Mouse (Mus musculus) liver, adult 2 months (tissue): Measurements from ENCODE around the gene Dusp1. TPM values are rescaled to one million over a fixed set of nuclear protein-coding genes. Genes with fewer than 3 reads are reported as not detected.
A peak's percentile ranks its signal among the peaks of the same experiment; 100 is the strongest.

Experiments
- DNase-seq: peaks from one replicate; pipeline ENCODE4 v3.0.0-alpha.2; 2011; ENCODE audit warnings: low read depth, low spot score; ENCODE audit errors: extremely low read depth
- H3K27ac ChIP-seq: fragments of 200-500 bp; replicated peaks from 2 replicates; pipeline ENCODE4 v1.5.1; 2012; ENCODE audit warnings: low read depth, mild to moderate bottlenecking, control low read depth, inconsistent platforms, low read length; ENCODE audit not compliant: insufficient read depth
- H3K27me3 ChIP-seq: fragments of 200-500 bp; 2 replicates; pipeline ENCODE4 v1.6.1; 2012; ENCODE audit warnings: mild to moderate bottlenecking, moderate library complexity, low read length, inconsistent platforms; ENCODE audit not compliant: control insufficient read depth, insufficient read depth
- H3K36me3 ChIP-seq: fragments of 200-500 bp; 2 replicates; pipeline ENCODE4 v1.6.1; 2012; ENCODE audit warnings: low read length, inconsistent platforms; ENCODE audit not compliant: control insufficient read depth, insufficient read depth
- H3K4me1 ChIP-seq: fragments of 200-500 bp; 2 replicates; pipeline ENCODE4 v1.6.1; 2011; ENCODE audit warnings: low read length; ENCODE audit not compliant: control insufficient read depth, insufficient read depth
- H3K4me3 ChIP-seq: fragments of 200-500 bp; 2 replicates; pipeline ENCODE4 v1.5.1; 2011; ENCODE audit warnings: low read depth, mild to moderate bottlenecking, control low read depth, low read length, moderate library complexity; ENCODE audit not compliant: insufficient read depth
- H3K79me2 ChIP-seq: fragments of 200-500 bp; 2 replicates; pipeline ENCODE4 v1.6.1; 2012; ENCODE audit warnings: inconsistent platforms, mild to moderate bottlenecking, low read length, moderate library complexity; ENCODE audit not compliant: control insufficient read depth, insufficient read depth
- H3K9ac ChIP-seq: fragments of 200-500 bp; 2 replicates; pipeline ENCODE4 v1.6.1; 2012; ENCODE audit warnings: low read depth, mild to moderate bottlenecking, control low read depth, inconsistent platforms, low read length
- CTCF ChIP-seq: fragments of 200-500 bp; IDR thresholded peaks from 2 replicates; pipeline ENCODE4 v1.5.1; 2011; ENCODE audit warnings: low read depth, low read length, control low read depth
- POLR2A ChIP-seq: fragments of 200-500 bp; IDR thresholded peaks from 2 replicates; pipeline ENCODE4 v1.6.1; 2011; ENCODE audit warnings: low read length, control low read depth; ENCODE audit not compliant: insufficient read depth; ENCODE audit errors: extremely low read depth
- WGBS: fragments of 180-500 bp; shearing (Covaris S2); methylation state at CpG from one replicate; pipeline ENCODE4 v1.1.7; 2018; 5-methylcytosine and 5-hydroxymethylcytosine counted together
- polyA plus RNA-seq: library from polyadenylated mRNA; depleted of rRNA; stranded (reverse); fragments of >200 nt; gene quantifications from 2 replicates; pipeline ENCODE4 v1.2.3, GENCODE M21; 2012
- total RNA-seq: library from RNA; depleted of rRNA; stranded (reverse); fragments of >200 nt; gene quantifications from 2 replicates; pipeline ENCODE4 v1.2.3, GENCODE M21; 2014

Dusp1 gene
- total and polyA plus RNA-seq, 2 experiments, result 10.5 to 22.2 TPM

DNA sequence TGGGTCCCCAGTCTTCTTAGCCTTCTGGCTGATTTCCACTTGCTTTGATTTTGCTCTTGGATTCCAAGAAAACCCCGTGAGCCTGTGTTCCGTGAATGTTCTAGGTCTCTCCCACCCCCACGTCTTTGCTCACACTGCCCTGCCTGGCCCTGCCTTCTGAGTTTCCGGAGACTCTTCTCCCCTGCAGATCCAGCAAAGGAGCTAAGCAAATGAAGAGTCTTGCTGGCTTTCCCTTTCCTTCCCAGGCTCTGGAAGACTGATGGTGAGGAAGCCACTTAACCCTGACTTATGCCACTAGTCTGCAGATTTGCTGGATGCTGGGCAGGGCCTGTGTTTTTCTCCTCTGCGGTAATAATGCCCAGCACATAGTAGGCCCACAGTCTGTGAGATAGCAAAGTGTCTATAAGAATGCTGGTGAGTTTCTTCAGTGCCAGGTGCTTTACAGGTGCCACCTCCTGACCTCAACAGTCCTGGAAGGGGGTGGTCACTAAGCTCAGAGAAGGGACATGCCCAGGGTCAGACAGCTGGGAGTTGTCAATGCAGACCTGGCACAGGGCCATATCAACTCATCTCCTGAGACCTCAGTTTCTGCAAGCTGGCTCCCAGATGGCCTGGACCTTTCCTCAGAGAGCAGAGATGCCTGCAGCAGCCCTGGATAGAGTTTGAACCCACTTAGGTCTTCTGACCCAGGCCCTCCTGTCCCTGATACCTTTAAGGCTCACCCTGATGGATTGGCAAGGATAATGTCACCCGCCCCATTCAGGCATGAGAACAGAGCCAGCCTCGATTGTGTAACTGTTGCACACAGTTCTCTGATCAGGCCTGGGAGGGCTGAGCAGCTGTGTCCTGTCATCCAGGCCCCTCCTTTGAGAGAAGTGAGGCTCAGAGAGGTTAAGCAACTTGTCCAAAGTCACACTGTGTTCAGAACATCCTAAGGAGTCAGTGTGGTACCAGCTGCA is 49.8 kb downstream of the Dusp1 start:
- 22% methylated on average over 7 of the region's 7 CpGs for WGBS
- H3K27me3 ChIP-seq, result no peaks in the 10 kb centered on the region
- peaks cover 21% of the 10 kb centered on the region for H3K4me1 ChIP-seq
- TF ChIP-seq CTCF (no peak), POLR2A (no peak)
- H3K79me2 ChIP-seq, result peaks cover 6% of the 10 kb centered on the region; the same call in 1 of the 2 replicates
- H3K27ac ChIP-seq, result peak overlapping the region; percentile 80
- H3K4me3 ChIP-seq, result no peak overlapping the region
- peak; percentile 94 for DNase-seq
- peak overlapping the region; percentile 38; the same call in 1 of the 2 replicates for H3K9ac ChIP-seq
- no peaks in the 10 kb centered on the region for H3K36me3 ChIP-seq

DNA sequence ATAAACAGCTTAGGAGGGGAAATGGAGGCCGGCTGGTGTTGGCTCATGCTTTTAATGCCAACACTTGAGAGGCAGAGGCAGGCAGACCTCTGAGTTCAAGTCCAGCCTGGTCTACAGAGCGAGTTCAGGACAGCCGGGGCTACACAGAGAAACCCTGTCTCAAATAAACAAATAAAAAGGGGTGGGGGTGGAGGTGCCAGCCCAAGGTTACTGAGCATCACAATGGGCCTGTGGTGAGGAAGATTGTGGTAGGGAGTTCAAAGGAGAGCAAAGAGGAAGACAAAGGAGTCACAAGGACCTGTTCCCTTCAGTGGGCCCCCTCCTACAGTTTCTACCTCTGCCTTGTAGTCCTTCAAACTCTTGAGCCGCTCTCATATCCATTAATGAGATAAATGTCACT is 50.7 kb downstream of the Dusp1 start:
- Histone ChIP-seq H3K27ac (peak overlapping the region; percentile 80; the same call in 1 of the 2 replicates), H3K4me3 (no peak overlapping the region), H3K4me1 (peaks cover 23% of the 10 kb centered on the region), H3K27me3 (no peaks in the 10 kb centered on the region), H3K9ac (no peak overlapping the region), H3K79me2 (peaks cover 9% of the 10 kb centered on the region; the same call in 1 of the 2 replicates), H3K36me3 (peaks cover 6% of the 10 kb centered on the region)
- WGBS, result 79% methylated on average over 4 of the region's 4 CpGs
- DNase-seq, result no peak
- TF ChIP-seq POLR2A (no peak), CTCF (no peak)

DNA sequence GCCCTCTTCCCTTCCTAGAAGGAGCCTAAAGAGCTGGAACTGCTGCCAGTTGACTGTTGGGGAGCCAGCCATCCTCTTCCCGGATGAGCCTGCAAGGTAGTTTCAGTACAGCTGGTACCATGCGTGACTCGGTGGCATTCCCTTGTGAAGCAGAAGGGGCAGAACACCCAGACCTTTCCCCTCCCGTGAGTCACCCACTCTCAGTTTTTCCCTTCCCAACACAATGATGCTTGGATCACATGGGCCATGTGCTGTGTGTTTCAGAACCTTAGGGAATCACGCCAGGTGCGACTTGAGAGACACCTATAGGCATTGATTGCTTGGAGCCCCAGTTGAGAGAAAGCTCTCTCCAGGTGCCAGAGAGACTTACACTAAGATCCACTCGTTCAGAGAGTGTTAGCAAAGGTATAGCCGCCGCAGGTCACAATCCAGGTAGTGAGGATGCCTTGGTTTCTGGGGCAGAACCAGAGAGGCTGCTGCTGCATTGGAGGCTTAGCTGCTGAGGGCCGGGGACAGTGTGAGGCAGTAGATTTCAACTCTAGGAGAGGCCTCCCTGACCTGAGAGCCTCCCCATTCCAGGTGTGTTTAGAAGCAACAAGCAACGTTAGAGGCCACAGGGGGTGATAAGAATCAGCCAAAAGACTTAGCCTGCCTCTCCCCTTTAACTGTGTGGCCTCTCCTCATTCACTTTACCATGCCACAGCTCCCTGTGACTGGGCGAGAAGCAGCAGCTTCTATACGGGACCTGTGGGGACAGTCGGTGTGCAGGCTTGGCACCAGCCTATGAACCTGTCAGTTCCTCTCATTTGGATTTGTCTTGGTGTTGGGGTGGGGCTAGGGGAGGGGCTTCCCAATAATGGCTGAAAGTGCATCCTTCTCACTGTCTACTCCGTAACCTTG is 51.5 kb downstream of the Dusp1 start:
- Histone ChIP-seq H3K36me3 (peaks cover 14% of the 10 kb centered on the region), H3K4me1 (peaks cover 25% of the 10 kb centered on the region), H3K27me3 (no peaks in the 10 kb centered on the region), H3K27ac (no peak overlapping the region), H3K79me2 (peaks cover 9% of the 10 kb centered on the region; the same call in 1 of the 2 replicates), H3K4me3 (no peak overlapping the region), H3K9ac (no peak overlapping the region)
- 94% methylated on average over 15 of the region's 15 CpGs for WGBS
- TF ChIP-seq CTCF (no peak), POLR2A (no peak)
- DNase-seq, result no peak

DNA sequence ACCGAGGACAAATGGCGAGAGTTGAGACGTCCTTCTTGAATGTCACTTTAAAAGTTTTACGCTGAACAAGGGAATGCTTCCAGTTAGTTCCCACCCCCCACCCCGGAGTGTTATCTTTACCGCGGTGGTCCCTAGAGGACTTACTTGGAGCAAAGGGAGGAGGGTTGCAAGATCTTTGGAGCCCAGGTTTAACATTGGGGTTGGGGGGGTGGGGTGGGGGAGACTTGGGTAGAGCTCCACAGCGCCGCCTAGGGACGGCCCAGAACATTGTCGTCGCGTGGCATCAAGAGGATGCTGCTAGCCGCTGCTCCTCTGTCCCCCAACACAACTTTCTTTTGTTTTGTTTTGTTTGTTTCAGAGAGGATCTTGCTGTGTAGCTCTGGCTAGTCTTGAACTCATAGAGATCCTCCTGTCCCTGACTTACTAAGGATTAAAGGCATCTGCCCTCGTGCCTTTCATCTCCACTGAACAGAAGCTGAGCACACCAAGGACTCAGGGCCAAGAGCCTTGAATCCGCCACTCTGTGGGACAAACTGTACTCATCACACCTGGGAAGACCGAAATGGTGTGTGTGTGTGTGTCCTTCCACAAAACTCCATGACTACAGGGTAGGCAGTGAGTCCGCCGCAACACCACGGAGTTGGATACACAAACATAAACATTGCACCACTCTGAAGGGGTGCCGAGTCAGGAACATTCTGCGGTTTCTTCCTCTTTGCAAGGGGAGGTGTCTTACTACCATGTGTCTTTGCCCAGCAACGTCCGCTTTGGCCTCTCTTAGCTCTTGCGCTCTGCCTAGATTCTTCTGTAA is 52.8 kb downstream of the Dusp1 start:
- Histone ChIP-seq H3K9ac (peak overlapping the region; percentile 98), H3K4me3 (peak overlapping the region; percentile 90), H3K36me3 (peaks cover 14% of the 10 kb centered on the region), H3K4me1 (peaks cover 25% of the 10 kb centered on the region), H3K27ac (peak overlapping the region; percentile 99), H3K79me2 (peaks cover 9% of the 10 kb centered on the region; the same call in 1 of the 2 replicates), H3K27me3 (no peaks in the 10 kb centered on the region)
- WGBS, result 18% methylated on average over 25 of the region's 25 CpGs
- no peak for TF ChIP-seq POLR2A
- peak; percentile 83 for TF ChIP-seq CTCF
- peak; percentile 68 for DNase-seq
